Mouse (Mus musculus): Measurements from ENCODE around the gene Olfr322.
"Not testable (repeated sequence)": the region's sequence is repeated elsewhere in the genome, so short reads cannot be mapped to it uniquely, and the experiment has no call there.

The Olfr322 gene

DNA sequence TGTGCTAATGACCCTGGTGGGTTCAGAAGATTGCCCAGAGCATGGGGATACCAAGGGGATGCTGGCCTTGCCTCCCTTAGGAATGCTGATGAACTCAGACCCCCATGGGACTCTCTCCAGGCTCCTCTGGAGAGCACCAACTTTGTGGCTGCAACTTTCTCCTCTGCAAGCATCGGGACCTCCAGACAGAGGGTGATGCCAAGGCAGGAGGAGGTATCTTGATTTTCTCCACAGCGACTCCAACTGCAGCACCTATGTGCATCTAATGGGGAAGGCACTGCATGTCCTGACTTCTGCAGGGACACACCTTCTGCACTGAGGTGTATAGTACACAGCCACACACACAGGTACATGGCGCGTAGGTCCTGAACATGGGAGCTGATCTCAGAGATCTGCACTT lies at the start of gene Olfr322:
Gene Olfr322 (plus strand): TSS at position 187 of the 400 bp plus-strand sequence.
- DNase-seq (ENCODE audit: low spot score) = no peak

DNA sequence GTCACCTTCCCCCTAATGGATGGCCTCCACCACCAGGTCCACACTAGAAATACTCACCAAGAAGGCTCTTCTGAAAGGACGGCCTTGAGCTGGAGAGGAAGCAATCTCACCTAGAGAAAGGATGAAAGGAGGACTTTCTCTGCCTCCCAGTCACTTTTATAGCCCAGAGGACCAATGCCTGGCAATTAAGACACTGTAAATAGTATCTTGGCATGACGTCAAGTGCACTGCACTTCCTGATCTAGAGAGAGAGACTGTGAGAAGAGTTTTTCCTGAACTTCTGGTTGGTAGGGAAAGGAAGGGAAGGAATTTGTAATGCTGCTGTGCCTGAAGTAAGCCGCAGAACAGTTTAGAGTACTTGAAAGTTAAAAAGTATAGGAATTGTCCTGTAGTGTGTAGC lies 45.2 kb upstream of the Olfr322 start:
- DNase-seq (ENCODE audit: low spot score) = no peak

DNA sequence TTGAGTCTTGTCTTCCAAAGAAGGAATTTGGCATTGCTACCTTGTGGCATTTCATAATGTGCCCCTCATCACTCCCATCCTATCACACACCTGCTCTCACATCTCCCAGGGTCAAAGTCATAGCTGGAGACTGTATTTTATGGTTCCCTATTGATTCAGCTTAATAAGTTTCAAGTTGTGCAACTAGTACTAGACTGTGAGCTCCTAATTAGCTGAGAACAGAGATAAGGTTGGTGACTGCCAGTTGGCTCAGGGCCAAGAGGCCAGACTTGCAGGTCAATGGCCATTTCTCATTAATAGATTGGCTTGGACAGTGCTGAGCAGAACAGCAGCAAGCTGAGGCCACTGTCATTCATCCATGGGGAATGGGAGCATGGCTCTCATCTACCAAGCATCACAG lies 44.1 kb upstream of the Olfr322 start:
- DNase-seq (ENCODE audit: low spot score) = no peak

DNA sequence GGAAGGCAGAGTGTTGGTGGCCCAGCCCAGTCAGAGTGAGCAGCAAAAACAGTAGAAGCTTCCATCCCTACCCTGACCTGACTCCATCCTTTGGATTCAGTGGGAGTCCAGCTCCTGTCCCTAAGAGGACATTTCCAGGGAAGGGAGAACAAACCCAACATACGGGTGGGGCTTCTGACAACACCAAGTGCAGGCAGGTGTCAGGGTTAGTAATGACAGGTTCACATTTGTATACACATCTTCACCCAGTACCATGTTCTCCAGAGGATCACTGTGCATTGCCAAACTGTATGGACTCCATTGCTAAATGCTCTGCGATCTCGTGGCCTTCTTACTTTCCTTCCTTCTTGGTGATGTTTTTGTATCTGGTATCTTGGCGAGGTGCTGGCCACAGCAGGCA lies 42.6 kb upstream of the Olfr322 start, which contains the start of gene 2210407C18Rik:
Gene 2210407C18Rik (minus strand): TSS at position 101 of the 400 bp plus-strand sequence.
- DNase-seq (ENCODE audit: low spot score) = no peak

DNA sequence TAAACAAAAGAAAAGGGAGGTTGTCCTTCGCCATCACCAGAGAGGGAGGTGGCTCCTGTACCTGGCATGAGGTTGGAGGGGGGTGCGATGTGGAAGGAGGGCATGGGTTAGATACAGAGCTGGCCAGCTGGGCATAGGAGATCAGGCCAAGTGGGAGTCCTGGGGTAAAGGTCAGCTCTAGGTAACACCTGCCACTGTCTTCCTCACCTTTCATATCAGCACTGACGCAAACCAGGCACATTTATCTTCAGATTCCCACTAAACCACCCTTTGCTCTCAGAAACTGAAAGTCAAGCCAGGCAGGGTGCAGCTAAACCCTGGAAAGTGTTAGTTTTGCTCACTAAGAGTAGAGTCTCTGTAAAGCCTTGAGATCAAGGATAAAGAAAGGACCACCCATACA lies 40.2 kb upstream of the Olfr322 start:
- no peak for DNase-seq (ENCODE audit: low spot score)

DNA sequence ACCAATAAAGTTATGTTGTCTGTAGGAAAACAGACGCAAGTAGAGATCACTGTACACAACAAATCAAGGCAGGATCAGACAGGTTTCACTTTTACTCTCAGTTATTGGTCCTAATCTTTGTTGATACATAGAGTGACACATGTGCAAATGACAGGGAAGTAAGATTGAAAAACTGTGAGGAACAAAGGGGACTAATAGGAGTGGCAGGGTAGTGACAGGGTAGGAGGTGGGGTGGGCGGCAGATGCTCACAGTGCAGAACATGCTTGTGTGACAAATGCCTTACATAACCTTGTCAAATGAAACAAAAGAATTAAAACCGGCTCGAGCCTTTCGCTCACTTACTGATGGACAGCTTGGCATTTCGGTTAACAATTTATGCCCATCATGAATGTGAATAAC lies 39.8 kb upstream of the Olfr322 start:
- DNase-seq (ENCODE audit: low spot score) = no peak

DNA sequence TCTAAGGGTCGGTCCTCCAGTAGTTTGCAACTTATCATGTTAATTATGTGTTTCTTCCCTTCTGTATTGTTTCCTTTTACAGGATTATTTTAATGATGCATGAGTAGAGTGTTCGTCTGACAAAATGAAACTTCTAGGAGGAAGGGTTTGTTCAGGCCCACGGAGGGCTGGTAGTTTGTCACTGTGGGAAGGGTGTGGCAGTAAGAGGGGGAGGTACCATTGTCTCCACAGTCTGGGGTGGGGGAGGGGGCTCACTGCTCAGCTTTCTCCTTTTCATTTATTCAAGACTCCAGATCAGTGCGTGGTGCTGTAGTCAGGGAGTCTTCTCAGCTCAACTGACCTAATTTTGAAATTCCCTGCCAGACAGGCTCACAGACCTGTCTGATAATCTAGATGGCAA lies 32.4 kb upstream of the Olfr322 start:
- DNase-seq (ENCODE audit: low spot score) = no peak

DNA sequence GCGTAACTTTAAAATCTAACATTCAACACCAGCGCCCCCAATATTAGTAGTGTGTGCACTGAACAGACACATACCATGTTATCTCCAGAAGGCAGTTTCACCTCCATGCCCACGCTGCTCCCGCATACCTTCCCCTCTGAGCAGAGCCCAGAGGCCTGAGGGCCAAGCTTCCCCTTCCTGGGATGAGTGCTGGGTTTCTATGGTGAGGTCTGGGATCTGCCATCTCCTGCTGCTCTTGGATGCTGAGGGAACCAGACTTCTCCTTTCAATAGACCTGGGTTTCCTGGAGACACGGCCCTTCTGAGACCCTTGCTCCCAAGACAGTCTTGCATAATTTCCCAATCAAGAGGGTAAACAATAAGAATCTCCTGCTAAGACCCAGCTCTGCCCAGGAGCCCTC lies 28.2 kb upstream of the Olfr322 start, which contains the start of gene Olfr323:
Gene Olfr323 (minus strand): TSS at position 101 of the 400 bp plus-strand sequence.
- no peak for DNase-seq (ENCODE audit: low spot score)

DNA sequence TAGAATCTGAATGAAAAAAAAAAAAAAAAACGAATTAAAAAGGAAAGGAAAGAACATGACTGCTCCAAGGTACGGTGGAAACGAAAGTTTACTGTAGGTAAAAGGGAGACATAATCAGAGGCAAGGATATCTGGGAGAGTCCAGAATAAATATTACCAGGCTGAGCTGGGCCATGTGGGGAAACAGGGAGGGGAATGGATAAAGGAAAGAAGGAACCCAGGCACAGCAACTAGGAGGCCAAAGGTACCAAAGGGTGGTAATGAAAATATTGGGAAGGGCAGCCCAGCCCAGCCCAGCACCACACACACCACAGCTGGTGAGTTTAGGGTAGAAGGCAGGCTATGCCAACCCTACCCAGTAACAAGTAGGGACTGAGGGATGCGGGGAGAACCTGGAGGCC lies 23.7 kb upstream of the Olfr322 start:
- no peak for DNase-seq (ENCODE audit: low spot score)

DNA sequence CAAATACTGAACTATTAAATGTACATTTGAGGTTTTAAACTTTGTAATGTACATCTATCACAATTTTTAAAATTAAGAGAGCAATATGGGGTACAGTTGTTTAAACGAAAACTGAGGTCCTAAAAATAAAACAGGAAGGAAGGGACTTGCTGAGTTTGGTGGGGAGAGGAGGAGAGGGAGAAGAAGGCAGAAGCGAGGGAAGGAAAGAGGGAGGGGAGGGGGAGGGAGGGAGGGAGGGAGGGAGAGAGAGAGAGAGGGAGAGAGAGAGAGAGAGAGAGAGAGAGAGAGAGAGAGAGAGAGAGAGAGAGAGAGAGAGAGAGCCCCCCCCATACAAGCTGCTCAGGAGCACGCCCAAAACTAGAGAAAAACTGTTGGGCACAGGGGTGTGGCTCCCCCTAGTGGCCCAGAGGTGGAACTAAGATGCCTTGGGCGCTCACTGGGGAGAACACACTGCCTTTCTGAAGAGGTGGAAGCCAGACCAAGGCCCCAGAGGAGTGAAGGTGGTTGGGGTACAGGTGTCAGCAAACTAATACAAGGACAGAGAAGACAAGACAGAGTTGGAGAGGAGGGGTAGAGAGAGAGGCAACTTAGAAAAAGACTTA lies 22.1 kb upstream of the Olfr322 start:
- no peak for DNase-seq (ENCODE audit: low spot score)

DNA sequence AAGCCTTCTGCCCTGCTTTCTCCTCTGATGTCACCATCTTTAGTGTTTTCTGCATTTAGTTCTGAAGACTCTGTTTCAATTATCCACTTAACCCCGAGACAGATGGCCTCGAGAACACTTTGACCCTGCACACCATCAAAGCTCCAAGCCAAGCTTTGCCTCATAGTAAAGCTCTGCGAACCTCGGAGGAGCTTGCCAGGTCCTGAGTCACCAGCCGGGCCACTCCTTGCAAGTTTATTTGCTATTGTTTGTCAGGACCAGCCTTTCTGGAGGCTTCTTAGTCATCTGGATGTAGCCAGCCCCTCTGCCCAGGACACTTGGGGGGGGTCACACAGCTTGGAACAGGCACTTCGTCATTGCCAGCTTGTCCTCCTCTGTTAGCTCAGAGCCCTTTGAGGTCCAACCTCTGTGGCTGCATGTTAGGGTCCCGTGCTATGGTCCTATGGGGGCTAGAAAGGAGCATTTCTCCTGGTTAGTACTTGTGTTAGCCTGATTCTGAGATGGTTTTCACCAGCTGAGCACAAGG lies 20.3 kb upstream of the Olfr322 start:
- DNase-seq (ENCODE audit: low spot score) = no peak

DNA sequence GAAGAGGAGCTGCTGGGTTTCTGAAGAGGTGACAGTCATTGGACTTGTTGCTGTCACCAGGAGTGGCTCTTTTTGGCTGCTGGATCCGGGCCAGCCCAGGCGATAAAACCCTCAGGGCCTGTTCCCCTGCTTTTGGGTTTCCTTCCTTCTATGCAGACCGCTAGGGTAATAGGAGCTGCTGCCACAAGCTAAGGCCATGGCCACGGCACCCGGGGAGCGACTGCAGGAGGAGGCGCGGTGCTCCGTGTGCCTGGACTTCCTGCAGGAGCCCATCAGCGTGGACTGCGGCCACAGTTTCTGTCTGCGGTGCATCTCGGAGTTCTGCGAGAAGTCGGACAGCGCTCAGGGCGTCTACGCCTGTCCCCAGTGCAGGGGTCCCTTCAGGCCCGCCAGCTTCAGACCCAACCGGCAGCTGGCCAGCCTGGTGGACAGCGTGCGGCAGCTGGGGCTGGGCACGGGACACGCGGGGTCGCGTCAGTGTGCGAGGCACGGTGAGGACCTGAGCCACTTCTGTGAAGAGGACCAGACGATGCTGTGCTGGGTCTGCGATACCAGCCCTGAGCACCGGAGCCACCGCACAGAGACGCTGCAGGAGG lies 18.2 kb upstream of the Olfr322 start, which contains the start of gene Trim58:
Gene Trim58 (plus strand): TSS at position 194 of the 596 bp plus-strand sequence.
- no peak for DNase-seq (ENCODE audit: low spot score)

DNA sequence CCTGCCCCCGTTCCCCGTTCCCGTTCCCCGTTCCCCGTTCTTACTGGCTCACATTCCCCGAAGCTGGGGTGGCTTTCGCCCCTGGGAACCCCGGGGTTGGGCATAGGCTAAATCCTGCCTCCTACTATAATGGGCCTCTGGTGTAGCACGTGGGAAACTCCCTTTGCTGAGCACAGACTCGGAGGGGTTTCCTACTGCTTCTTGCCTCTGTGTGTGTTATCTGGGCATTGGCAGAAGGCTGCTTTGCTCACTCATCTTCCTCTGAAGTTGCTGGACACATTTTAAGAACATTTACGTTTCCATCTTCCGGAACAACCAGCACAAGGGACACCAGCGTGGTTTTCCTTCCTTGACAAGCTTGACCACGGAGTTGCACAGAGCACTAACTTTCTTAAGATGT lies 17.5 kb upstream of the Olfr322 start:
- no peak for DNase-seq (ENCODE audit: low spot score)

DNA sequence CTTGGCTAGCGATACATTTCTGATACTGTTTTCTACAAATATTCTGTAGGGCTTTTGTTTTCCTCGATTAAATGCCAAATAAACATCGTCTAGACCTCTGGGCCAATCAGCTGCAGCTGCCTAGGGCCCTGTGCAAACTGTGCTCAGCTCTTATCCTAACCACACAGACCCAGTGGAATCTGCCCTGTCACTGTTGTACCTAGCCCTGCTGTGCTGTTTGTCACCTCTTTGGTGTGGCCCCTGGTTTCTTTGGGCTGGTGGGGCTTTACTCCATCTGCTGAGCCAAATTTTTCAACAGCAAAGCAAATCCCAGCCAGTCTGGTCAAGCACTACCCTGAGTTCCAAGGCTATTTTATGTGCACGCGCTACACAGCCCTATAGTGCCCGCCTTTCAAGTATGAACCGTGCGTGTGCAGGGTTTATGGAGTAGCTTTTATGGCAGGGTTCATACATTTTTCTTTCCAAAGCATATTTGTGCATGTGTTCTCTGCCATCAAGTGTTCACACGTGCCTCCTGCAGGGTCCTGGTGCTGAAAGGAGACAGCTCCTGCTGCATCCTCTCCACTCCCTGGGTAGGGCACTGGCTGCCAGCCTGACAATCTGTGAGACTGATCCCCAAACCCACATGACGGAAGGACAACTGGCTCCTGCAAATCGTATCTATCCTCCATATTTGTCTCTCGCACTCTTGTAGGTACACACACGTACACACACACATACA lies 16.8 kb upstream of the Olfr322 start:
- no peak for DNase-seq (ENCODE audit: low spot score)

DNA sequence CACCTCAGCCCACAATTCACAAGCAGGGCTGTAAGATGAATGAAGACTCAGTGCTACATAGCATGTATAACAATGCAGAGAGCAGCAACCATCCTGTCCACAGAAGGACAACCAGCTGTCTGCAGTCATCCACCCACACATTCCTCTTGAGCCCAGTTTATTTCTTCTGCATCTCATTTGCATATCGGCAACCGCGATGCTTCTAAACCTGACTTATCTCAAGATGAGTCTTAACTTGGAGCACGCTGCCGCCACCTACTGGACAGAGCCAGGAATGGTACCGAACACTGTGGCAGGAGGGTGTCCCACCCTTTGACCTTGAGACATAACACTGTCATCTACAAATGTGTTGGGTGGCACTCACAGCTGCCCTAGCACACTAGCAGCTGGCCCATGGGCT lies 15.2 kb upstream of the Olfr322 start:
- DNase-seq (ENCODE audit: low spot score) = no peak

DNA sequence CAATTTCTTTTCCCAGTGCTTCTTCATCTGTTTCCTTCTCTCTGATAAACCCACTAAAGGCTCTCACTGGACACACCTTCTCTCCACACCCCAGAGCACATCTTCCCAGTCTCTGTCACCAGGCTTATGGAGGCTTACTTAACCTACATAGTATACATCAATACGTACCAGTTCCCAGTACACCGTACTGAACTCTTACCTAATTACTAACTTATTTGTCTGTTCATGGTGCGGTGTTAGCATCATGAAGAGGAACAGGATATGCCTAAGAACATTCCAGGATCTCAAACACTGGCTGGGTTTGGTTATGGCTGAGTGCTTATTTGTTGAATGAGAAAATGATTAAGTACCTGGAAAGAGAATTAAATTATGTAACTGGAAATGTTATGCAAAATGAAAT lies 3.4 kb upstream of the Olfr322 start:
- no peak for DNase-seq (ENCODE audit: low spot score)

DNA sequence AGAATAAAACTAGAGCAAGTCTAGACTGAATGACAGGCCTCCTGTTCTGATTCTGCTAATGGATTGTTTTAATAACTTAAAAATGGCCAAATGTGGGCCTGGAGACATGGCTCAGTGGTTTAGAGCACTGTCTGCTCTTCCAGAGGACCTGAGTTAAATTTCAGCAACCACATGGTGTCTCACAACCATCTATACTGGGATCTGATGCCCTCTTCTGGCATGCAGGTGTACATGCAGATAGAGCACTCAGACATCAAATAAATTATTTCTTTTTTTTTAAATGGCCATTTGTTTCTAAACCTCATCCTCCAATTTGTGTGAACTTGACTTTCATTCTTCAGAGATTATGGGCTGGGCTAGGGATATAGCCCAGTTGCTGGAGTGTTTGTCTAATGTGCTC lies 10.7 kb downstream of the Olfr322 start:
- no peak for DNase-seq (ENCODE audit: low spot score)

DNA sequence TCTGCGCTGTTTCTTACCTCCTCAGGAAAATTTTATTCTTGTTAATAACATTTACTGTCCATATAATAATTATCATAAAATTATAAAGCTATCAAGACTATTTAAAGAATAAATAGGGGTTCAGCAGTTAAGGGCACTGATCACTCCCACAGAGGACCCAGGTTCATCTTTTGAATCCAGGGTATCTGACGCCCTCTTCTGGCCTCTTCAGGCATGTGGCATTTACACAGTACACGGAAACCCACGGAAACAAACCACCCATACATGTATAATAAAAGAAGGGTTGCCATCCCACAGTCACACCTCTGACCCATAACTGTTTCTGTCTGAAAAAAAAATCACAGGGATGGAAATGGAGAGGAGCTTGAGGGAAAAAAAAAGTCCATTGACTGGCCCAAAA lies 13.2 kb downstream of the Olfr322 start:
- DNase-seq (ENCODE audit: low spot score) = no peak

DNA sequence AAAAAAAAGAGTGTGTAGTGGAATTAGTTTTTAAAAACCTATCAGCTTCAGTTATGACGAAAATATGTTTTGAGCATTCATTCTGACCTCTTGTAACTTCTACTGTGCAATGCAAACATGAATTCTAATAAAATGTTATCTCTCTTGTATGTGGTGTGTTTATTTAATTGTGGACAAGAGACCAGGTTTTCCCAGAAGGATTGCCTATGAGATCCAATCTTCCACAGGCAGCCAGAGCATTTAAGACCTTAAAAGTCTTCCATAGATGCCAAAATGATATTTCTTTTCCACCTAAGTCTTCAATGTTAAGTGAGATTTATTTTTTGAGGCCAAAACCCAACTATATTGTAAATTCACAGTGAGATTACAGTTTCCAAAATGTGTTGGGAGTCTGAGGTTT lies 22.2 kb downstream of the Olfr322 start, which contains the start of gene Olfr320:
Gene Olfr320 (plus strand): TSS at position 301 of the 400 bp plus-strand sequence.
- DNase-seq (ENCODE audit: low spot score) = no peak

DNA sequence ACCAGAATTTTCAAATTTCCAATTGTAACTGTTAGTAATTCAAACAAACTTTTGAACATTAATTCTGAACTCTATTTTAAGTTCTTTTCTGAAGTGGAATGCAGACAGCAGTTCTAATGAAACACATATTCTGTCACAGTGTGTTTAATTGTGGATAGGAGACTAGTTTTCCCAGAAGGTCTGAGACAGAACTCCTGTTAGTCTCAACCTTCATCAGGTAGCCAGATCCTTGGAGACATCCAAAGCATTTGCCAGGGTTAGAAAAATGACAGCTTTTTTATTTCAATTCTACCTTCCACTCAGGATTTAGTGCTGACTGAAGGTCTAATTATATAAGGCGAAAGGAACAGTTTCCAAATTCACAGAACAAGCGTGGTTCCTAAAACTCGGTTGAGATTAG lies 40.3 kb downstream of the Olfr322 start, which contains the start of gene Olfr319:
Gene Olfr319 (plus strand): TSS at position 301 of the 400 bp plus-strand sequence.
- DNase-seq (ENCODE audit: low spot score) = no peak

DNA sequence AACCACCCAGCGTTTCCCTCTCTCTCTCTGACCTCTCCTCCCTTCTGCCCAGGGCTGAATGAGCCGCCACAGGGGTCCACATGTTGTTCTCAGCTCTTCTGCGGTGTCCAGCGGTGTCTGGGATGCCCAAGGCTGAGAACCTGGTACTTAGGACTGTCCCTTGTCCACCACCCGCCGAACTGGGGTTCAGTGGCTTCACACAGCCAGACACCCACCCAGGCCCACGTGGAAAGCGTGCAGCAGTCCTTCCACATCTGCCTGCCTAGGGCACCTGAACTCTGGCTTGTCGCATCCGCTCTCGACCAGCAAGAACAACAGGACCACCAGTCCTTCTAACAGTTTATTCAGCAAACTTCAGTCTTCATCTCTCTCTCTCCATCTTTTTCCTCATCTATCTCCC lies 50.5 kb downstream of the Olfr322 start:
- DNase-seq (ENCODE audit: low spot score) = no peak

DNA sequence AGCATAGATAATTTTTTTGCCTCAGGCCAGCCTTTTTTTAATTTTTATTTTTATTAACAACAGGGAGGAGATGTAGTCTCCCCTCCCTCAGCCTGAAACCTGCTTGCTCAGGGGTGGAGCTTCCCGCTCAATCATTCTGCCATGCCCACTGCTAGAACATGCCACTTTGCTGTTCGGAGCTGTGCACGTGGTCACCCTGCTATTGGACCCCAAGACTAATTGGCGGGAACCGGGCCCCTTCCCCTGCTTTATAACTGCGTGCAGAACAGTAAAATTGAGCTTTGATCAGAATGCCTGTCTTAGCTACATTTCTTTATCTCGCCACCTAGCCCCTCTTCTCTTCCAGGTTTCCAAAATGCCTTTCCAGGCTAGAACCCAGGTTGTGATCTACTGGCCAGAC lies 59.1 kb downstream of the Olfr322 start:
- DNase-seq (ENCODE audit: low spot score) = not testable (repeated sequence)
